Mouse (Mus musculus) liver, postnatal 0 days (tissue): ENCODE measurements at regions not wholly inside any gene's neighbourhood (a gene's known extent, or its start where the extent isn't known, plus 50 kb on each side); places are given as distances from the start of the nearest gene placed in this dataset.

Experiments
- ATAC-seq: fragments of 200-750 bp; cut with Nextera tagmentation; 2 replicates; pipeline ENCODE4 v1.8.0; 2017; ENCODE audit warnings: mild to moderate bottlenecking, moderate library complexity
- DNase-seq: peaks from one replicate; pipeline ENCODE4 v3.0.0-alpha.2; 2016
- H3K27ac ChIP-seq: fragments of 300-500 bp; sonication (generic); 2 replicates; pipeline ENCODE4 v1.5.1; 2014; ENCODE audit warnings: antibody characterized with exemption, moderate library complexity, mild to moderate bottlenecking, low read depth
- H3K27me3 ChIP-seq: fragments of 300-500 bp; sonication (generic); 2 replicates; pipeline ENCODE4 v1.6.1; 2014; ENCODE audit warnings: low read length, control low read depth, mixed read lengths; ENCODE audit not compliant: insufficient read depth
- H3K36me3 ChIP-seq: fragments of 300-500 bp; sonication (generic); replicated peaks from 2 replicates; pipeline ENCODE4 v1.6.1; 2014; ENCODE audit warnings: mild to moderate bottlenecking, control low read depth, low read length, moderate library complexity, mixed read lengths; ENCODE audit not compliant: insufficient read depth
- H3K4me1 ChIP-seq: fragments of 300-500 bp; sonication (generic); 2 replicates; pipeline ENCODE4 v1.6.1; 2014; ENCODE audit warnings: antibody characterized with exemption, mild to moderate bottlenecking, control low read depth; ENCODE audit not compliant: insufficient read depth
- H3K4me2 ChIP-seq: fragments of 300-500 bp; sonication (generic); 2 replicates; pipeline ENCODE4 v1.6.1; 2014; ENCODE audit warnings: low read depth, mild to moderate bottlenecking, low read length, moderate library complexity, mixed read lengths
- H3K4me3 ChIP-seq: fragments of 300-500 bp; sonication (generic); 2 replicates; pipeline ENCODE4 v1.5.1; 2014; ENCODE audit warnings: low read depth, low read length
- H3K9ac ChIP-seq: fragments of 300-500 bp; sonication (generic); replicated peaks from 2 replicates; pipeline ENCODE4 v1.6.1; 2014; ENCODE audit warnings: mild to moderate bottlenecking, moderate library complexity
- H3K9me3 ChIP-seq: fragments of 300-500 bp; sonication (generic); 2 replicates; pipeline ENCODE4 v1.6.1; 2016; ENCODE audit warnings: mild to moderate bottlenecking, control low read depth, low read length, mixed read lengths
- CTCF ChIP-seq: sonication (generic); IDR thresholded peaks from 2 replicates; pipeline ENCODE4 v1.5.1; 2016; ENCODE audit warnings: antibody characterized with exemption, low read depth
- EP300 ChIP-seq: IDR thresholded peaks from 2 replicates; pipeline ENCODE4 v1.6.1; 2016; ENCODE audit warnings: antibody characterized with exemption, low read depth, mild to moderate bottlenecking
- WGBS: fragments of 180-500 bp; shearing (Covaris S2); extraction: QIAGEN DNeasy Blood & Tissue Kit; methylation state at CpG from one replicate; pipeline ENCODE4 v1.1.7; 2014; ENCODE audit not compliant: insufficient replicate concordance; 5-methylcytosine and 5-hydroxymethylcytosine counted together

DNA sequence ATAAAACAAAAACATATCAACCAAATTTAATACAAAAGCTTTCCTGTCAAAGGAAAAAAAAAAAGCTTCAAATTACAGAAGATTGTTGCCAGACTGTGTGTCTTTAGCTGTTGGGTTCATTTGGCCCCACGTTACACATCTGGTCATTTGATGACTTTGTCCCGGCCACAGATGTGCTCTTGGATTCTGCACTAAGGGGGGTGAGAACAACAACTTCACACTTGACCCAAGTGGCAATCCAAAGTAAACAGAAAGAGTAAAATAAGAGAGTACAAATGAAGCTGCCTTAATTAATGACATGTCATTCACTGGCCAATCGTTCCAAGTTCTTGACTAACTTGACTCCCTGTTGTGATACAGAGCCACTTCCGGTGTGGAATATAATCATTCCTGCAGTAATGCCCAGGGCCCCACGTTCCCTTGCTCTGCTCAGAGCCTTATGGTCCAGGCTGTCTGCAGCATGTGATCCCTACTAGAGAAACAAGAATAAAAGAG lies 91.8 kb upstream of the Lifr start:
- no peak overlapping the region for H3K4me2 ChIP-seq
- WGBS, result 78% methylated on average over 5 of the region's 5 CpGs
- no peaks in the 10 kb centered on the region for H3K9me3 ChIP-seq
- no peak overlapping the region for H3K4me3 ChIP-seq
- DNase-seq, result no peak
- H3K27me3 ChIP-seq, result 0 out of 2 replicates have a peak, but pooled peaks cover 2% of the 10 kb centered on the region
- TF ChIP-seq EP300 (no peak), CTCF (no peak)
- ATAC-seq, result no peak
- no peaks in the 10 kb centered on the region for H3K4me1 ChIP-seq
- H3K27ac ChIP-seq, result no peak overlapping the region
- H3K9ac ChIP-seq, result no peak overlapping the region
- no peaks in the 10 kb centered on the region for H3K36me3 ChIP-seq

DNA sequence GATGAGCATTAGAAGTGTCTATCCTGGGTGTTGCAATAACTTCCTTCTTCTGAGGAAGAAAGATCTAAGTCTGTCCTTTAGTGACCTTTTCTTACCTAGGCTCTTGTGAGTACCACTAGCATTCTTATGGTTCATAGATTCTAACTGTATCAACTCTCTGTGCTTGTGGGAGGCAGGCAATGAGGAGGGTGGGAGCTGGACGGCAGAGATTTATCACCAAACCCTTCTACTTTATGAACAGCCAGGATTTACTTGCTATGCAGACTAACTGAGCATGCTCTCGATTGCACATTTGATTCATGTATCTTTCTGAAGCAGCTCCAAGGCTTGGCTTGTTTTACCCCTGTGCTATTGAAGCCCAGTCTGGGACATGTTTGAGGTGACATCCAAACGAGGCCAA lies 90.7 kb upstream of the Lifr start:
- Histone ChIP-seq H3K4me1 (no peaks in the 10 kb centered on the region), H3K27me3 (0 out of 2 replicates have a peak, but pooled peaks cover 2% of the 10 kb centered on the region), H3K36me3 (no peaks in the 10 kb centered on the region), H3K4me3 (no peak overlapping the region), H3K4me2 (no peak overlapping the region), H3K27ac (no peak overlapping the region), H3K9me3 (no peaks in the 10 kb centered on the region), H3K9ac (no peak overlapping the region)
- DNase-seq (no peak), ATAC-seq (no peak)
- no peak for TF ChIP-seq CTCF
- TF ChIP-seq EP300, result no peak
- 76% methylated on average over 3 of the region's 3 CpGs for WGBS

DNA sequence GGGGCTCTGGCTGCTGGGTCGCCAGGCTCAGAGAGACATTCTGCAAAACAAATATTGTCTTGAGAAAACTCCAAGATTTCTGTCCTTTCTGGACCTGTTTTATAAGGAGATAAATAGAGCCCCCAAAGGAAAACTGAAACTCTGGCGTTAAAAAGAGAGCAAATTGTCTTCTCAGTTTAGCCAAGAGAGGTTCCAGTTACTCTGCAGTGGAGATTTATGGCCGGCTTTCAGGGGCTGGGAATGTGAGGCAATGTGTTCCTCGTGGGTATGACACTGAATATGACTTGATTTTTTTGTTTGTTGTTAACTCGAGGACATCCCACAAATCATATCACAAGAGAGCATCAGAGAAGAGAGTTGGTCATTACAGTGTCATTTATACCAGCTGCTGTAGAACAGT lies 88.2 kb upstream of the Lifr start:
- ATAC-seq (no peak), DNase-seq (no peak)
- Histone ChIP-seq H3K36me3 (no peaks in the 10 kb centered on the region), H3K9ac (no peak overlapping the region), H3K4me2 (no peak overlapping the region), H3K9me3 (no peaks in the 10 kb centered on the region), H3K27me3 (0 out of 2 replicates have a peak, but pooled peaks cover 2% of the 10 kb centered on the region), H3K27ac (no peak overlapping the region), H3K4me1 (no peaks in the 10 kb centered on the region), H3K4me3 (no peak overlapping the region)
- WGBS, result 33% methylated on average over 5 of the region's 5 CpGs
- TF ChIP-seq EP300, result no peak
- TF ChIP-seq CTCF, result no peak

DNA sequence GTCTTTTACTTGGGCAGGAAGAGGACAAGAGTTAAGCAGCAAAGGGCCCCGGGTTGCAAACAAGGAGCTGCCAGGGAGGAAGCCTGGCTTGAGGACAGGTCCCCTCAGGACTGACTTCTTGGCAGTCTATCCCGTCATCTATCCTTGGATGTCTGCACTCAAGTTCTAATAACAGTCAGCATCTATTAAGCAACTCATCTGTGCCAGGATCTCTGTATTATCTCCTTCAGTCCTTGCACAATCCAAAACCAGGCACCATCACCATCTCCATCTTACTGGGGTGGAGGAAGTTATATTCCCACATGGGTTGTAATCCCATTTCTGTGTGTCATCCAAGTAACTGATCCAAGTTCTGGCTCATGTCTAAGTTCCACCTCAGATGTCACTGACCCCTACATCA lies 87.1 kb upstream of the Lifr start:
- no peak for ATAC-seq
- no peak overlapping the region for H3K9ac ChIP-seq
- H3K36me3 ChIP-seq, result no peaks in the 10 kb centered on the region
- 0 out of 2 replicates have a peak, but pooled peaks cover 2% of the 10 kb centered on the region for H3K27me3 ChIP-seq
- no peaks in the 10 kb centered on the region for H3K4me1 ChIP-seq
- no peak overlapping the region for H3K4me3 ChIP-seq
- no peak overlapping the region for H3K4me2 ChIP-seq
- no peak for TF ChIP-seq CTCF
- TF ChIP-seq EP300, result no peak
- H3K27ac ChIP-seq, result no peak overlapping the region
- no peaks in the 10 kb centered on the region for H3K9me3 ChIP-seq
- DNase-seq, result no peak
- 50% methylated on average over 2 of the region's 2 CpGs for WGBS

DNA sequence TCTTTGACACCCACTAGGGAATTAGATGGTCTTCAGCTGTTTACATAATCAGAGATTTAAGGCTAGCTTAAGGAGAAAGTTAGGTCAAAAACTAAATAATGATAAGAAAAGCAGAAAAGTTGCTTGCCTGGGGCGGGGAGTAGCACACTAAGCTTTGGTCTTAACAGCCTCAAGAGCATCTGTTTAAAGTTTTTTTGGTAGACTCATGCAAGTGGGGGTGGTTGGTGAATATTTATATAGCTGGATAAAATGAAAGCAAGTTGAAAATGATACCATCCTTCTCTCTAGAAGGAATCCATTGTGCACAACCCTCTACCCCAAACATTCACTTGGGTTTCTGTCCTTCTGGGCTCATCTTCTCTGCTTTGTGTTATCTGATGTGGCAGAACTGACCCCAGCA lies 85.3 kb upstream of the Lifr start:
- WGBS, result 53% methylated on average over 1 of the region's 1 CpGs
- TF ChIP-seq CTCF (no peak), EP300 (no peak)
- no peaks in the 10 kb centered on the region for H3K4me1 ChIP-seq
- 0 out of 2 replicates have a peak, but pooled peaks cover 2% of the 10 kb centered on the region for H3K27me3 ChIP-seq
- H3K36me3 ChIP-seq, result no peaks in the 10 kb centered on the region
- ATAC-seq, result no peak
- H3K4me3 ChIP-seq, result no peak overlapping the region
- no peak overlapping the region for H3K9ac ChIP-seq
- no peak overlapping the region for H3K4me2 ChIP-seq
- DNase-seq, result no peak
- H3K27ac ChIP-seq, result no peak overlapping the region
- no peaks in the 10 kb centered on the region for H3K9me3 ChIP-seq

DNA sequence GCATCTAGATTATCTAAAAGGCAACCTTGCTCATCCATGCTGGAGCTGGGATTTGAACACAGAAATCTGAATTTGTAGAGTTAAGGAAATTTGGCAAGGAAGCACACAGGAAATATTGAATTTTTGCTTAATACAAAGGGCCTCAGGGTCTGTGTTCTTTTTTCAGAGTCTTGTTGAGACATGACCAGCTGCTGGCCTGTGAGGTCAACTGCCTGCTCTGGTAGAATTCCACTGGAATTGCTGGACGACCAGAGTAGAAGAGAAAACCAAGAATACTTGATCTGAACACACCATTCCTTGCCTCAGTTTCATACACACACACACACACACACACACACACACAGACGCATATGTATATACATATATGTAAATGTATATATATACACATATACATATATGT lies 84.1 kb upstream of the Lifr start:
- no peaks in the 10 kb centered on the region for H3K36me3 ChIP-seq
- H3K4me3 ChIP-seq, result no peak overlapping the region
- TF ChIP-seq EP300 (no peak), CTCF (no peak)
- ATAC-seq, result no peak
- no peak overlapping the region for H3K4me2 ChIP-seq
- WGBS, result 63% methylated on average over 2 of the region's 2 CpGs
- no peak overlapping the region for H3K27ac ChIP-seq
- H3K9ac ChIP-seq, result no peak overlapping the region
- H3K27me3 ChIP-seq, result no peaks in the 10 kb centered on the region
- no peaks in the 10 kb centered on the region for H3K9me3 ChIP-seq
- H3K4me1 ChIP-seq, result no peaks in the 10 kb centered on the region
- no peak for DNase-seq
